ENCODE assay signal across 12 mouse cellular contexts in the genomic region with DNA sequence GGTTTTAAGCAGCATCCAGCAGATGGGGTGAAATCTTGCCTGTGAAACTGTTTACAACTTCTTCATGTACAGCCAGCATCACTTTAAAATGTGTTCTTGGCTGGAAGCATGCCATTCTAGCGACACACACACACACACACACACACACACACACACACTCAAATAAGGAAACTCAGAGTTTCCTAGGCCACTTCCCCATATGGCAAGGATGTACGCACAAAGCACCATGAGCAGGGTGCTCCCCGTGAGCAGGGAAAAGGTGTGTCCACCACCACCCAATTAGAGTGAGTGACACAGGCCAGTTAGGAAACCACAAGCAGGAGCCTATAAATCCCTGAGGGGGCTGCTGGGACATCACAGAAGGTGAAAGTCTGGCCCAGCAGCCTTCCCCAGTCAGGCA. TPM values are rescaled to one million over a fixed set of nuclear protein-coding genes. Genes with fewer than 3 reads are reported as not detected.
DNase-seq lines count a peak whose midpoint lies in the region; ATAC-seq and TF ChIP-seq lines count a peak whose summit lies in the region.
"Had no signal": no experiment of that assay in that cellular context is flagged by ENCODE, and none has a peak within 500 bp of the region (broad histone marks: within the 10 kb centered on the region; RNA-seq: fewer than 3 reads in every experiment).

No protein-coding gene starts in this region.

- WGBS in midbrain, postnatal 0 days: 72% methylated on average over 3 of the region's 3 CpGs

- peak overlapping the region; percentile 83; the same call in 1 of the 2 replicates for H3K4me2 ChIP-seq in midbrain, postnatal 0 days (ENCODE audit: low read depth, low read length, poor library complexity, severe bottlenecking)

- H3K4me3 ChIP-seq in midbrain, postnatal 0 days (ENCODE audit: low read depth, low read length): no peak overlapping the region
- H3K4me3 ChIP-seq: megakaryocyte, embryonic 14.5 days had no signal

- peak; percentile 19 for ATAC-seq in activated CD4-positive, CD25-positive, alpha-beta regulatory T cell, adult 4 months
- no peak for ATAC-seq in midbrain, postnatal 0 days (ENCODE audit: low FRiP score)

- no peak overlapping the region for H3K9ac ChIP-seq in midbrain, postnatal 0 days (replicated peaks; ENCODE audit: low read length, poor library complexity, severe bottlenecking)

- H3K27me3 ChIP-seq in midbrain, postnatal 0 days (ENCODE audit: insufficient read depth, low read length): no peaks in the 10 kb centered on the region

- H3K36me3 ChIP-seq in midbrain, postnatal 0 days (ENCODE audit: insufficient read depth, low read length): no peaks in the 10 kb centered on the region

- H3K9me3 ChIP-seq in midbrain, postnatal 0 days (ENCODE audit: low read length): no peaks in the 10 kb centered on the region
- H3K9me3 ChIP-seq: megakaryocyte, embryonic 14.5 days had no signal

- no peak for TF ChIP-seq CTCF in midbrain, postnatal 0 days (IDR thresholded peaks at IDR 0.05)

- peak; percentile 20 for DNase-seq in layer of hippocampus, adult 11-12 months (ENCODE audit: low spot score)
- no peak for DNase-seq in layer of hippocampus, adult 9-10 months (ENCODE audit: low spot score)
- DNase-seq in CD4-positive helper T cell, adult 2 months (ENCODE audit: low read depth, low spot score): peak; percentile 59
- no peak for DNase-seq in midbrain, postnatal 0 days (ENCODE audit: low spot score)
- no peak for DNase-seq in kidney, postnatal 10 days
- no peak for DNase-seq in ovary, postnatal 36 days (ENCODE audit: low spot score)
- DNase-seq: adrenal gland, adult 2 months; cerebellum, adult 9-11 months; heart, adult 11 months; thymus, adult 2 months had no signal

- H3K27ac ChIP-seq in midbrain, postnatal 0 days (ENCODE audit: low read depth, low read length): no peak overlapping the region

- H3K4me1 ChIP-seq in midbrain, postnatal 0 days (ENCODE audit: insufficient read depth, low read length): peaks cover 11% of the 10 kb centered on the region; the same call in 1 of the 2 replicates

RNA-seq across cellular contexts. Expression of gene Il1r2, which starts 10.5 kb away (rescaled TPM):
- polyA plus RNA-seq in activated CD4-positive, CD25-positive, alpha-beta regulatory T cell, adult 4 months (2017; shearing (Covaris generic)): 100 to 1,000 TPM; 150 to 152 TPM
- not detected in 2 replicates for total RNA-seq in midbrain, postnatal 0 days (2014; rRNA removed)
- 0.35 and 0.83 TPM in 2 replicates for polyA plus RNA-seq in midbrain, postnatal 0 days (2015; fragmentation: Nextera tagmentation; extraction: Ambion mirVana)
- polyA plus RNA-seq: adrenal gland, adult 2 months had no signal

Comparison
In these comparisons a context has a peak if more than half of its experiments do, and no peak if none do; other contexts are left out.
1. DNase-seq: peak in layer of hippocampus, adult 11-12 months (single experiment) and CD4-positive helper T cell, adult 2 months (single experiment); none in layer of hippocampus, adult 9-10 months (single experiment), midbrain, postnatal 0 days (single experiment), kidney, postnatal 10 days (single experiment) and ovary, postnatal 36 days (single experiment).
2. RNA of gene Il1r2, which starts 10.5 kb away (polyA plus RNA-seq): 150 to 152 TPM in activated CD4-positive, CD25-positive, alpha-beta regulatory T cell, adult 4 months; 0.35 to 0.83 TPM in midbrain, postnatal 0 days; every median in the first group is over 10 times any median in the second.